Mouse (Mus musculus) CH12.LX (cell line): ENCODE measurements around the gene Neil1. TPM values are rescaled to one million over a fixed set of nuclear protein-coding genes. Genes with fewer than 3 reads are reported as not detected.

ENCODE experiments used
- DNase-seq: peaks from one replicate; pipeline ENCODE4 v3.0.0-alpha.2; 2013; ENCODE audit errors: extremely low read depth
- H3K27ac ChIP-seq: 2 replicates; pipeline ENCODE4 v1.5.1; 2012; ENCODE audit warnings: low read depth, mild to moderate bottlenecking, control low read depth, moderate library complexity; ENCODE audit not compliant: insufficient read depth
- H3K27me3 ChIP-seq: replicated peaks from 2 replicates; pipeline ENCODE3; 2012; ENCODE audit warnings: inconsistent platforms
- H3K36me3 ChIP-seq, 2 experiments: replicated peaks in 1 of 2; 2 replicates each; pipeline versions ENCODE3 to v1.6.1; 2012; ENCODE audit warnings: inconsistent platforms in 1 of 2, low read length in 1 of 2, mild to moderate bottlenecking in 1 of 2, mixed read lengths in 1 of 2, moderate library complexity in 1 of 2; ENCODE audit not compliant: control insufficient read depth in 1 of 2, insufficient read depth in 1 of 2
- H3K4me1 ChIP-seq, 2 experiments: 2 replicates each; pipeline ENCODE4 v1.6.1; 2012; ENCODE audit warnings: inconsistent platforms in 1 of 2, moderate library complexity in 1 of 2; ENCODE audit not compliant: insufficient read depth in 2 of 2, control insufficient read depth in 1 of 2
- H3K4me2 ChIP-seq: 2 replicates; pipeline ENCODE4 v1.6.1; 2012; ENCODE audit warnings: low read depth, mild to moderate bottlenecking, control low read depth; ENCODE audit not compliant: poor library complexity, insufficient read depth, severe bottlenecking
- H3K4me3 ChIP-seq, 3 experiments: fragments of 150-350 bp in 1 of 3; sonication (generic) in 1 of 3; replicated peaks in 1 of 3; 2 replicates each; pipeline versions ENCODE3 to v1.5.1; 2011 to 2012; ENCODE audit warnings: low read depth in 2 of 3, low read length in 2 of 3, mild to moderate bottlenecking in 2 of 3, moderate library complexity in 2 of 3, control low read depth in 1 of 3, improper control_type of control experiment in 1 of 3, inconsistent platforms in 1 of 3, mixed read lengths in 1 of 3; ENCODE audit not compliant: poor library complexity in 1 of 3
- H3K79me2 ChIP-seq: replicated peaks from 2 replicates; pipeline ENCODE4 v1.6.1; 2012; ENCODE audit warnings: mild to moderate bottlenecking, moderate library complexity; ENCODE audit not compliant: control insufficient read depth, poor library complexity, insufficient read depth, severe bottlenecking; ENCODE audit errors: extremely low read depth
- H3K9ac ChIP-seq: 2 replicates; pipeline ENCODE4 v1.6.1; 2012; ENCODE audit warnings: low read depth, mild to moderate bottlenecking, control low read depth, moderate library complexity; ENCODE audit not compliant: insufficient read depth
- H3K9me3 ChIP-seq: replicated peaks from 2 replicates; pipeline ENCODE3; 2012; ENCODE audit warnings: low read length, inconsistent platforms, mixed read lengths
- CHD1 ChIP-seq: IDR thresholded peaks from 2 replicates; pipeline ENCODE4 v1.6.1; 2012; ENCODE audit warnings: low read depth, low read length, improper control_type of control experiment, inconsistent platforms
- CHD2 ChIP-seq: IDR thresholded peaks from 2 replicates; pipeline ENCODE4 v1.6.1; 2011; ENCODE audit warnings: low read length, improper control_type of control experiment
- CTCF ChIP-seq, 2 experiments: IDR thresholded peaks in 1 of 2; conservative IDR thresholded peaks in 1 of 2; 2 replicates each; pipeline ENCODE4 v1.5.1; 2011 to 2012; ENCODE audit warnings: low read depth in 2 of 2, low read length in 2 of 2, improper control_type of control experiment in 1 of 2, inconsistent platforms in 1 of 2, mild to moderate bottlenecking in 1 of 2, moderate library complexity in 1 of 2
- ETS1 ChIP-seq: conservative IDR thresholded peaks from 2 replicates; pipeline ENCODE4 v1.6.1; 2012; ENCODE audit warnings: low read depth, mild to moderate bottlenecking, inconsistent platforms, low read length, improper control_type of control experiment, moderate library complexity
- GABPA ChIP-seq: IDR thresholded peaks from 2 replicates; pipeline ENCODE4 v1.6.1; 2012; ENCODE audit warnings: low read depth, low read length, improper control_type of control experiment, inconsistent platforms; ENCODE audit not compliant: insufficient replicate concordance
- IRF4 ChIP-seq: IDR thresholded peaks from 2 replicates; pipeline ENCODE4 v1.6.1; 2014; ENCODE audit warnings: low read depth, mild to moderate bottlenecking, inconsistent platforms, low read length, improper control_type of control experiment
- JUN ChIP-seq: IDR thresholded peaks from 2 replicates; pipeline ENCODE4 v1.6.1; 2011; ENCODE audit warnings: low read depth, mild to moderate bottlenecking, low read length, improper control_type of control experiment, moderate library complexity; ENCODE audit not compliant: insufficient read depth
- MAFK ChIP-seq: IDR thresholded peaks from 2 replicates; pipeline ENCODE4 v1.6.1; 2011; ENCODE audit warnings: low read length, improper control_type of control experiment; ENCODE audit not compliant: insufficient replicate concordance
- MAZ ChIP-seq: IDR thresholded peaks from 2 replicates; pipeline ENCODE4 v1.6.1; 2012; ENCODE audit warnings: low read depth, mild to moderate bottlenecking, inconsistent platforms, low read length, improper control_type of control experiment, moderate library complexity
- MXI1 ChIP-seq: IDR thresholded peaks from 2 replicates; pipeline ENCODE4 v1.6.1; 2011; ENCODE audit warnings: mild to moderate bottlenecking, low read depth, low read length, improper control_type of control experiment
- NELFE ChIP-seq: IDR thresholded peaks from 2 replicates; pipeline ENCODE4 v1.6.1; 2011; ENCODE audit warnings: low read depth, low read length, improper control_type of control experiment
- NRF1 ChIP-seq: IDR thresholded peaks from 2 replicates; pipeline ENCODE4 v1.6.1; 2014; ENCODE audit warnings: low read depth, mild to moderate bottlenecking, inconsistent platforms, low read length, improper control_type of control experiment, moderate library complexity
- PAX5 ChIP-seq: IDR thresholded peaks from 2 replicates; pipeline ENCODE4 v1.6.1; 2012; ENCODE audit warnings: low read length, inconsistent platforms, mixed read lengths
- RAD21 ChIP-seq: IDR thresholded peaks from 2 replicates; pipeline ENCODE4 v1.6.1; 2011; ENCODE audit warnings: low read depth, mild to moderate bottlenecking, low read length, improper control_type of control experiment, moderate library complexity
- RCOR1 ChIP-seq: conservative IDR thresholded peaks from 2 replicates; pipeline ENCODE4 v1.6.1; 2012; ENCODE audit warnings: low read depth, mild to moderate bottlenecking, inconsistent platforms, low read length, improper control_type of control experiment
- SIN3A ChIP-seq: IDR thresholded peaks from 2 replicates; pipeline ENCODE4 v1.6.1; 2012; ENCODE audit warnings: low read length, improper control_type of control experiment, inconsistent platforms
- UBTF ChIP-seq: IDR thresholded peaks from 2 replicates; pipeline ENCODE4 v1.6.1; 2012; ENCODE audit warnings: low read depth, mild to moderate bottlenecking, inconsistent platforms, low read length, improper control_type of control experiment, moderate library complexity
- USF1 ChIP-seq: IDR thresholded peaks from 2 replicates; pipeline ENCODE4 v1.6.1; 2014; ENCODE audit warnings: low read depth, mild to moderate bottlenecking, inconsistent platforms, low read length, improper control_type of control experiment
- ZNF384 ChIP-seq: IDR thresholded peaks from 2 replicates; pipeline ENCODE4 v1.6.1; 2012; ENCODE audit warnings: low read depth, low read length, improper control_type of control experiment, inconsistent platforms
- dilution Hi-C: fragments of 300-500 bp; cut with MboI; formaldehyde crosslinking; loops from 2 replicates; pipeline ENCODE4 v1.14.3; 2020; ENCODE audit warnings: low sequenced_read_pairs; ENCODE audit not compliant: extremely low pct_unique_long_range_greater_than_20kb, extremely low pct_ligation_motif_present
- in situ Hi-C: fragments of 300-500 bp; cut with MboI; formaldehyde crosslinking; loops from 3 replicates; pipeline ENCODE4 v1.14.3; 2019; ENCODE audit warnings: low sequenced_read_pairs, low pct_ligation_motif_present, low pct_unique_long_range_greater_than_20kb, mixed read lengths
- polyA plus RNA-seq: library from polyadenylated mRNA; unstranded; fragments of >175 nt; gene quantifications from 2 replicates; pipeline ENCODE4 v1.2.1, GENCODE M21; 2012; ENCODE audit warnings: low read depth; ENCODE audit not compliant: insufficient read length
- total RNA-seq, 2 experiments: library from RNA; depleted of rRNA; stranded (reverse); fragments of 300-350 nt in 1 of 2; fragments of >200 nt in 1 of 2; gene quantifications; 2 replicates each; pipeline ENCODE4 v1.2.3; 2012 to 2014

Gene Neil1
- total and polyA plus RNA-seq, 3 experiments: 0.13 to 0.21 TPM; not detected in 1

- Histone ChIP-seq H3K4me2 (no peak overlapping the region), H3K79me2 (no peaks in the 10 kb centered on the region), H3K27ac (no peak overlapping the region), H3K4me3 (no peak overlapping the region), H3K4me1 (peaks cover 0 to 11% of the 10 kb centered on the region in 2 experiments; a peak in 2 of 4 replicates), H3K9me3 (no peaks in the 10 kb centered on the region), H3K9ac (no peak overlapping the region), H3K27me3 (no peaks in the 10 kb centered on the region), H3K36me3 (peaks cover 0 to 25% of the 10 kb centered on the region in 2 experiments)
- DNase-seq: no peak
- in situ Hi-C loops: no loop called here
- TF ChIP-seq GABPA: no peak
- TF ChIP-seq NRF1: no peak
- TF ChIP-seq MXI1: no peak
- TF ChIP-seq CHD1: no peak
- TF ChIP-seq SIN3A: no peak
- no peak for TF ChIP-seq RCOR1
- dilution Hi-C loops: no loop called here
Measured at GRCm38 (mm10) chr9:57147205-57148143, 631 bp downstream of the Neil1 start.

- H3K9ac ChIP-seq: no peak overlapping the region
- no peaks in the 10 kb centered on the region for H3K27me3 ChIP-seq
- no peak for DNase-seq
- peaks cover 8 to 35% of the 10 kb centered on the region in 2 experiments for H3K36me3 ChIP-seq
- dilution Hi-C loops (no loop called here), in situ Hi-C loops (no loop called here)
- no peak for TF ChIP-seq RAD21
- no peak for TF ChIP-seq MAZ
- TF ChIP-seq PAX5: no peak
- no peak for TF ChIP-seq SIN3A
- TF ChIP-seq CHD1: no peak
- no peak for TF ChIP-seq ZNF384
- no peak for TF ChIP-seq NELFE
- no peak for TF ChIP-seq IRF4
- no peak for TF ChIP-seq JUN
- TF ChIP-seq MXI1: no peak
- no peak for TF ChIP-seq ETS1
- TF ChIP-seq CTCF (conservative IDR thresholded peaks at IDR 0.05 in 1 of 2, IDR thresholded peaks at IDR 0.05 in 1 of 2; ENCODE audit: low read depth in 2 of 2, low read length in 2 of 2): no peak
- no peak for TF ChIP-seq GABPA
- TF ChIP-seq USF1: no peak
- no peak for TF ChIP-seq UBTF
- no peak for TF ChIP-seq CHD2
- no peak for TF ChIP-seq MAFK
- no peak for TF ChIP-seq RCOR1
- no peak overlapping the region for H3K27ac ChIP-seq
- no peak overlapping the region for H3K4me2 ChIP-seq
- peaks cover 0 to 11% of the 10 kb centered on the region in 2 experiments; a peak in 2 of 4 replicates for H3K4me1 ChIP-seq
- H3K4me3 ChIP-seq: no peak overlapping the region
- H3K79me2 ChIP-seq: no peaks in the 10 kb centered on the region
- no peaks in the 10 kb centered on the region for H3K9me3 ChIP-seq
Measured at GRCm38 (mm10) chr9:57146451-57147066, 1.5 kb downstream of the Neil1 start.
